In genomic region chr10:41997691-41998178, GRCm38 (mm10) we compare ENCODE assay signal across 12 mouse cellular contexts. TPM values are rescaled to one million over a fixed set of nuclear protein-coding genes. Genes with fewer than 3 reads are reported as not detected.
A peak's percentile ranks its signal among the peaks of the same experiment; 100 is the strongest.
DNase-seq lines count a peak whose midpoint lies in the region; ATAC-seq lines count a peak whose summit lies in the region.
"Had no signal": no experiment of that assay in that cellular context is flagged by ENCODE, and none has a peak within 500 bp of the region (broad histone marks: within the 10 kb centered on the region; RNA-seq: fewer than 3 reads in every experiment).

No protein-coding gene starts in this region.

- intact Hi-C loops in left cerebral cortex, postnatal 36 days (cut with DNase I) = no loop called here

- no peaks in the 10 kb centered on the region; the same call in 1 of the 2 replicates for H3K27me3 ChIP-seq in heart, embryonic 14.5 days (ENCODE audit: control insufficient read depth, insufficient read depth, low read length)

- H3K27ac ChIP-seq in heart, embryonic 14.5 days (replicated peaks in 1 of 2; ENCODE audit: control insufficient read depth in 1 of 2, insufficient read depth in 1 of 2, low read depth in 2 of 2, low read length in 2 of 2) = peak overlapping the region; percentile 55 to 72
- H3K27ac ChIP-seq: stomach, postnatal 0 days had no signal

- no peak overlapping the region for H3K9ac ChIP-seq in heart, embryonic 14.5 days (ENCODE audit: low read length)

- peaks cover 31 to 34% of the 10 kb centered on the region in 2 experiments for H3K4me1 ChIP-seq in heart, embryonic 14.5 days (ENCODE audit: control insufficient read depth in 2 of 2, insufficient read depth in 2 of 2, low read length in 2 of 2)

- 14% methylated on average over 1 of the region's 1 CpGs for WGBS in heart, embryonic 14.5 days

- no peaks in the 10 kb centered on the region for H3K9me3 ChIP-seq in heart, embryonic 14.5 days (ENCODE audit: control insufficient read depth, low read length)

- no peaks in the 10 kb centered on the region for H3K36me3 ChIP-seq in heart, embryonic 14.5 days (ENCODE audit: control insufficient read depth, insufficient read depth, low read length)

- peak; percentile 46 for DNase-seq in 3134 (ENCODE audit: extremely low read depth, insufficient read length, low spot score)
- peak; percentile 42 for DNase-seq in adipocyte (ENCODE audit: low spot score)
- peak; percentile 24 to 43 for DNase-seq in kidney, postnatal 4 days
- DNase-seq in layer of hippocampus, adult 11-12 months (ENCODE audit: low spot score) = no peak
- DNase-seq in frontal cortex, postnatal 14 days (ENCODE audit: low spot score in 2 of 2) = no peak
- no peak for DNase-seq in urinary bladder, adult 18-20 months (ENCODE audit: low spot score in 2 of 2)
- no peak for DNase-seq in left cerebral cortex, postnatal 36 days (ENCODE audit: low spot score in 2 of 2)
- DNase-seq: right cerebral cortex, postnatal 25 days had no signal

- peak; percentile 66; the same call in 1 of the 2 replicates for ATAC-seq in heart, embryonic 14.5 days (ENCODE audit: insufficient number of reproducible peaks, insufficient read depth, low FRiP score, low read depth)
- ATAC-seq: intestine, embryonic 16.5 days had no signal

- no peak overlapping the region for H3K4me3 ChIP-seq in heart, embryonic 14.5 days (ENCODE audit: control insufficient read depth in 1 of 2, insufficient read depth in 1 of 2, low read depth in 1 of 2, low read length in 2 of 2)
- H3K4me3 ChIP-seq: erythroblast, embryonic 14.5 days had no signal

- no peak overlapping the region for H3K4me2 ChIP-seq in heart, embryonic 14.5 days (ENCODE audit: low read length)

RNA-seq across cellular contexts. Expression of gene Armc2, which starts 20.5 kb away (rescaled TPM):
- 1.4 and 2.2 TPM in 2 replicates for polyA plus RNA-seq in heart, embryonic 14.5 days (2014; fragmentation: Nextera tagmentation; extraction: Ambion mirVana)
- total RNA-seq in left cerebral cortex, postnatal 36 days (2021) = 10 to 100 TPM; 12.8 to 14.7 TPM
- polyA plus RNA-seq: erythroblast, embryonic 14.5 days had no signal

Comparison
In these comparisons a context has a peak if more than half of its experiments do, and no peak if none do; other contexts are left out.
1. DNase-seq: peak in 3134 (single experiment), adipocyte (single experiment) and kidney, postnatal 4 days (2 of 2); none in layer of hippocampus, adult 11-12 months (single experiment), frontal cortex, postnatal 14 days (0 of 2), urinary bladder, adult 18-20 months (0 of 2) and left cerebral cortex, postnatal 36 days (0 of 2).